Mouse (Mus musculus) thymus, postnatal 10 days (tissue): ENCODE results near the gene Thpo.

Experiments
- DNase-seq, 2 experiments: peaks; one replicate each; pipeline ENCODE4 v3.0.0; 2021; ENCODE audit warnings: low spot score in 2 of 2

Thpo gene

DNA sequence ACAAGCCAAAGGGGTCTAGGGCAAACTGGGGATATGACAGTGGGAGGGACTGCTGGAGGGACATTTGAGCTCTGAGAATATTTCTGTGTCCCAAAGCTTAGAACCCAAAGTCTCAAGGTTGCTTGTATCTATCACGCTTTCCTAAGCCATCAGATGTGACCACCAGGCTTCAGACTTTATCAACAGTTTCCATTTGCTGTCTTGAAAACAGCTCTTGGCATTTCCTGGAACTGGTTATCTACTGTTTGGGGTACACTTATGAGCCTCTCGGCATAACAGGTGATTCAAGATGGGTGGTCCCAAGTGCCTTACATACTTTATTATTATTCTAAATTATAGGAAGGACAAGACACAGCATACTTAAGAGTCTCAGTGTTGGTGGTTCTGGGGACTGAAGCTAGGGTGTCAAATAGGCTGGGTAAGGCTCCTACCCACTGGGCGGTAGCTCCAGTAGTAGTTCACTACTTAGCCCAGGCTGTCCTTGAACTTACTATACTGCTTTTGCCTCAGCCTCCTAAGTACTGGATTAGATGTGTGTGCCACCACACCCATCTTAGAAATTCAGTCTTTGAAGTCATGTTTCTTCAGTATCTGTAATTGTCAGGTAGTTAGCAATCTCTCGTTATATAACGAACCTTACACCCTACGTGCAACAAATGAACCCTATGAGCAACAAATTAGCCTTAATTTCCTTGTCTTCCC, 30.5 kb downstream of the Thpo start:
- no peak for DNase-seq

- DNase-seq = no peak
Observed at GRCm38 (mm10) chr16:20703071-20703470, 31.2 kb downstream of the Thpo start.

DNA sequence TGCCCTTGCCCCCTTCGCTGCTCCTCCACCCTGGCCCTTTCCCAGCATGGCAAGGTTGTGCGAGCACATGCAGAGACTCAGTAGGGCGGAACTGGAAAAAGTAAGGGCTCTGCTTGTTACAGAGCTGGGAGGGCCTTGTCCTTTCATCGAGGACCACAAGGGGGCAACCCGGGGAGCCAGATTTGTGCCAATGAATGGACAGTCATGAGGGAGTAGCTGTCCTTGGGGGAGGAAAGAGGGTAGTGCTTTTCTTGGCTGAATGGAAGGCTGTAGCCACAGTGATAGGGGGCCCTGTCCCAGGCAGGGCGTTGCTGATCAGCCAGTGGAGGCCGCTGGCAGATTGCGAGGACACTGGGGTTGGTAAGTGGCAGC, 31.8 kb downstream of the Thpo start:
- DNase-seq = peak in 1 of 2 experiments; percentile 50

GRCm38 (mm10) chr16:20701729-20702521, 32.4 kb downstream of the Thpo start:
- no peak for DNase-seq

- no peak for DNase-seq
Observed at GRCm38 (mm10) chr16:20701316-20701715, 33.0 kb downstream of the Thpo start.

- DNase-seq = no peak
Observed at GRCm38 (mm10) chr16:20700036-20700435, 34.3 kb downstream of the Thpo start.

- DNase-seq = no peak
Observed at GRCm38 (mm10) chr16:20699266-20699665, 35.0 kb downstream of the Thpo start.

DNA sequence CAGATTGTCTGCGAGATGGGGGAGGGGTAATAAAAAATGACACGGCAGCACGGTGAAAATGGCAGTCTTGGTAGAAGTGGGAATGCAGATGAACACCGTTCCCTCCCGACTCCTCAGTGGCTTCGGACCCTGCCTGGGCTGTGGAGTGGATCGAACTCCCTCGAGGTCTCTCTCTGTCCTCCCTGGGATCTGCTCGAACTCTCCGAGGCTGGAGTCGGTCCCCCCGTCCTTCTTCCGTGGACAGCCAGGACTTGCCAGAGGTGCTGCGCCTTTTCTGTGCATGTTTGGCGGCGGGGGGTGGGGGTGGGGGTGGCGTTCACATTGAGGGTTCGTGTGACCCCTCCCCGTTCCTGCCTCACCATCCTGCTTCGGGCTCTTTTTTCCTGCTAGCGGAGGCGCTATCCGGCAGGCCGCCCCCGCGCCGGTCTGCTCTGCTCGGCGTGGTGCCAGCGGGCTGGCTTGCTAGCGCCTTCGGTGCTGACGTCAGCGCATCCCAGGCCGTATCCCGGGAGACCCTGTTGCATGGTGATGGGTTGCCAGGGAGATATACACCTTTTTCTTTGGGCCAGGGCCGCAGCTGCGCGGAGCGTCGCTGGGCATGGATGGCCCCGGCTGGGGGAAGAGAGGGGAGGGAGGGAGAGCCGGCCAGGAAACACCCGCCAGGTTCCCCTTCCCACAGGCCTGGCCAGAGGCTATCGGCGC, 38.5 kb downstream of the Thpo start:
- no peak for DNase-seq

DNA sequence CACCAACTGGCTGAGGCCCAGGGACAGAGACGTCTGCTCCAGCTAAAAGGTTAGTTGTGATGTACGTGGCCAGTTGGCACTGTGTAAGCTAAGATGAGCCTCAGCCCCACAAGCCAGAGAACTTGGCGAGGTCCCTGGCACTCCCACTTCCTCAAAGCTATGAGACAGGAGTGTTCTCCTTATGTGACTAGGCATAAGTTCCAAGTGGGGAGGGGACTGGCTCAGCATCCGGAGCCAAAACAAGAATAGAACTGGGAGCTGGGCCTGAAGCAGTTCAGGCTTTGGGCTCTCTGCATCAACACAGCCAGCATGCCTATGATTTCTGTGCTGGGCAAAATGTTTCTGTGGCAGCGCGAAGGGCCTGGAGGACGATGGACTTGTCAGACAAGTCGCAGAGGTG, 39.5 kb downstream of the Thpo start:
- no peak for DNase-seq

GRCm38 (mm10) chr16:20693111-20693701, 41.1 kb downstream of the Thpo start, which contains the start of gene Fam131a:
Gene Fam131a (plus strand): TSS chr16:20693241.
- DNase-seq = peak; percentile 57 to 68

DNA sequence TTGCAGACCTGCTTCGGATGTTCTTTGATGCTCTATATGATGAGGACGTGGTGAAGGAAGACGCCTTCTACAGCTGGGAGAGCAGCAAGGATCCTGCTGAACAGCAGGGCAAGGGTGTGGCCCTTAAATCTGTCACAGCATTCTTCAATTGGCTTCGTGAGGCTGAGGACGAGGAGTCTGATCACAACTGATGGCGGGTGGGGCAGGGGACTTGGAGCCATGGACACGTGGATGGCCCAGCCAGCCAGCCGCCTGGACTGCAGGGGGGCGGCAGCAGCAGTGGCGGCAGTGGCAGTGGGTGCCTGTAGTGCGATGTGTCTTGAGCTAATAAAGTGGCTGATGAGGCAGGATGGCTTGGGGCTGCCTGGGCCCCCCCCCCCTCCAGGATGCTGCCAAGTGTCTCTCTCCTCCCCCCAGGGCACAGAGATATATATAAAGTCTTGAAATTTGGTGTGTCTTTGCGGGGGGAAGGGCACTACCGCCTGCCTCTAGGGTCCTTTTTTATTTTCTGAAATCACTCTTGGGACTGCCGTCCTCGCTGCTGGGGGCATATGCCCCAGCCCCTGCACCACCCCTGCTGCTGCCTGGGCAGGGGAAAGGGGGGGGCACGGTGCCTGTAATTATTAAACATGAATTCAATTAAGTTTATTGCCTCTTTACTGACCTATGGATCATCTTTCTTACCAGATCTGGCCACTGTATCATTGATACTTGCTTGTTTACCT, 41.9 kb downstream of the Thpo start:
- DNase-seq = no peak

GRCm38 (mm10) chr16:20691617-20692016, 42.7 kb downstream of the Thpo start:
- no peak for DNase-seq

- no peak for DNase-seq
Observed at GRCm38 (mm10) chr16:20690774-20691173, 43.5 kb downstream of the Thpo start.

DNA sequence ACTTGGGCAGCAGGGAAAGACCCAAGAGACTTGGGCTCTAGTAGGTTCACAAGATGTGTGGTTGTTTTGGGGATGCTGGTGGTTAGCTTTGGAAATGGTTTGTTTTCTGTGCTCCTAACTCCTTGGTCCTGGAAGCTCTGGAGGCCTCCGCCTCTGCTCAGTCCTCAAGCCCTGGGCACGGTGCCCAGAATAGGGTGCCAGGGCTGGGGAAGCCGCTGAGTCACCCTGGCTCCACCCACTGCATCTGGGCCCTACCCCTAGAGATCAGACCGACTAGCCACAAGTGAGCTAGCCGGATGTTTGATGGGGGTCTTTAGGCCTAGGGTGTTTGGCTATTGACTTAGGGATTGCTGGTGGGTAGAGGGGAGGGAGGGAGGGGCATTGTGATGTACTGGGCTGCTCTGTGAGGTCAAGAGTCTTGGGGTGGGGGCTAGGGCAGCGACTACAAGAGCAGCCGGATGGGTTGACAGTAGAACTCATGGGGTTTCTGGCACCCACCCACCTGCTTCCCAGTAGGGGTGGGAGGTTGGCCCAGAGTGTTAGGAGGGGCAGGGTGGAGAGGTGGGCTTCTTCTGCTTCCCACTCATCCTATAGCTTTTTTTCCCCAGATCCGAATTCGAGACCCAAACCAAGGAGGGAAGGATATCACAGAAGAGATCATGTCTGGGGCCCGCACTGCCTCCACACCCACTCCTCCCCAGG, 56.2 kb downstream of the Thpo start:
- DNase-seq = no peak

DNA sequence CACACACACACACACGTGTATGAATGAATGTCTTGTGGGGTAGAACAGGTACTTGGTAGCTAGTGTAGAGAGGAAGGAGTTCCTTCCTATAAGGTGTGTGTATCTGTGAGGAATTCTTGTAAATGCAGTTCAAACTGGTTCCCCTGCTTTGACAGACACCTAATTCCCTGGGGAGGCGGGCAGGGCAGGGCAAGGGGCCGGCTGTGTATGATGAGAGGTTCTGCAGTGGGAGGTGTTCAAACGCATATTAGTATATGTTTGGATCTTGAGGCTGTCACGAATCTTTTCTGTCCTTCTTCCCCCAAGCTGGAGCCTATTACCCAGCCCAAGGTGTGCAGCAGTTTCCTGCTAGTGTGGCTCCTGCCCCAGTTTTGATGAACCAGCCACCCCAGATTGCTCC, 56.9 kb downstream of the Thpo start:
- no peak for DNase-seq

DNA sequence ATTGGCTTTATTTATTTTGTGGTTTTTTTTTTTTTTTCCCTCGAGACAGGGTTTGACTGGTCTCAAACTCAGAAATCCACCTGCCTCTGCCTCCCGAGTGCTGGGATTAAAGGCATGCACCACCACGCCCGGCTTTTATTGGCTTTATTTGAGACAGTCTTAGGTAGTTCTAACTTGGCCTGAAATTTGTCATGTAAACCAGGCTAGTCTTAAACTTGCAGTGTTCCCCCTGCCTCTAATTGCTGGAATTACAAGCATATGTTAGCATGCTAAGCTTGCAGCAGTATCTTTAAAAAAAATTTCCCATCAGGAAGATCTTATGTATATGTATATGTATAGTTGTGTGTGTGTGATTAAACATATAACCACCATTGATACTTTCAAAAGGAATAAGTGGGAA, 57.6 kb downstream of the Thpo start:
- no peak for DNase-seq

- no peak for DNase-seq
Observed at GRCm38 (mm10) chr16:20675213-20675612, 59.1 kb downstream of the Thpo start.
